Mouse (Mus musculus) right cerebral cortex, postnatal 14 days (tissue): Measurements from ENCODE around the gene Spen.

ENCODE experiments used
- DNase-seq: peaks from one replicate; pipeline ENCODE4 v3.0.0; 2022

Spen gene

DNA sequence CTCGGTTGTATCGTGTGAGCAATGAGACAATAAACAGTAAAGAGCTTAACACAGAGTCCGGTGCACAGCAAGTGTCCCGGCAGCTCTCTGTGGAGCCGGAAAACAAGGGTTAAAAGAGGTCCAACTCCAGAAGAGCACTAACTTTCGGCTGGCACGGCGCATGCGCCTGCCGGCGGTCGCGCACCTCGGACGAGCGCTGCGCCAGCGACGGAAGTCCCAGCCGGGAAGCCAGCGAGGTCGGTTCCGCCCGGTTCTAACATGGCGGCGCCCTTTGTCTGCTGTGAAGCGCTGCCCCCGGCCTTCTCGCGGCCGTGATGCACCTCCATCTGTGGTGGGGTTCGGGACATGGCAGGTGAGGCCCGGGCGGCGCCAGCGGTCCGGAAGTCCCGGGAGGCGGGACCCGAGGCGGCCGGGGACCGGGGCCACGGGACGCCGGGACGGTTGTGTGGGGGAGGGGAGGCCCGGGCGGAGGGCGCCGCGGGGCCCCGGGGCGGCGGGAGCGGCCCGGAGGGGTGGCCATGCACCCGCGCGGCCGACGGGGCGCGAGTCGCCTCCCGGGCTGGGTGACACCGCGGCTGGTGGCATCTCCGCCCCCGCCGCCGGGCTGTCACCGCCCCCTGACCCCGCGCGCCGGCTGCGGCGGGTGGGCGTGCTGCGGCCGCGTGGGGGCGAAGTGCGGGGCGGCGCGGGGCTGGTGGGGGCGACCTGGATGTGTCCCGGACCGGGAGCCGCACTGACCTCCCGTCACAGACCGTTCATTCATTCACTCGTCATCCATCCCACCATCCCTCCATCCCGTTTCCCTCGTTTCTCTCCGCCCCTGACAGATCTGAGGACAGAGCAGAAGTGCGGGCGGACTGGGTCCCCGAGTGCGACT lies 93.7 kb downstream of the Spen start, which contains the start of gene Zbtb17:
TSS of gene Zbtb17 (plus strand) at position 204 of the 877 bp plus-strand sequence.
- peak; percentile 87 for DNase-seq

DNA sequence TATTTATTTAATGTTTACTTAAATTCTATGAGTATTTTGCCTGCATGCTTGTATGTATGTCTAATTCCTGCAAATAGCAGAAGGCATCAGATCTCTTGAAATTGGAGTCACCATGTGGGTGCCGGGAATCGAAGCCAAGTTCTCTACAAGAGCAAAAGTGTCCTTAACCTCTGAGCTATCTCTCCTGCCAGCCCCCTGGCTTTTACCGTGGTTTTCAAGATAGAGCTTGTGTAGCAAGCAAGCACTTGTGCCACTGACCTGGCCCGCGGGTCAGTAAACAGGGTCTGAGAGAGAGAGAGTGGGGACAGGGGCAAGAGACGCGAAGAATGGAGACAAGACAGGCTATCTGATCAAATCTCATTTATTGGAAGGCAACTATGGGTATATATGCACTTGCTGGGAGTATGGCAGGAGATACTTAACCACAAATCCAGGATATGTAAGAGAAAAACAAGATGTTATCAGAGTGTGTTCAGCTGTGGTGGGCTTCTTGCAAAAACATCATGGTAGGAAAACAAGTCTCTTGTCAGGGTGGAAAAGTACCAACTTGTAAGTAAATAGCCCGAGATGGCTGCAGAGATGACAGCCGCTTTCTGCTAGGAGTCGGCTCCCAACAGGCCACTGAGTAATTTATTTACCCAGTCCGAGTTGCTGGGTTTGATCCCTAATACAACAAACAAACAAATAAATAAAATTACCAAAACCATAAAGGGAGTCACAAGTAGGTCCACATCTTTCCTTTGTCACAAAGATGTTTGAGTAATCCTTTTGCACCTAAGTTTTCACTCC lies 94.6 kb downstream of the Spen start:
- DNase-seq: no peak

DNA sequence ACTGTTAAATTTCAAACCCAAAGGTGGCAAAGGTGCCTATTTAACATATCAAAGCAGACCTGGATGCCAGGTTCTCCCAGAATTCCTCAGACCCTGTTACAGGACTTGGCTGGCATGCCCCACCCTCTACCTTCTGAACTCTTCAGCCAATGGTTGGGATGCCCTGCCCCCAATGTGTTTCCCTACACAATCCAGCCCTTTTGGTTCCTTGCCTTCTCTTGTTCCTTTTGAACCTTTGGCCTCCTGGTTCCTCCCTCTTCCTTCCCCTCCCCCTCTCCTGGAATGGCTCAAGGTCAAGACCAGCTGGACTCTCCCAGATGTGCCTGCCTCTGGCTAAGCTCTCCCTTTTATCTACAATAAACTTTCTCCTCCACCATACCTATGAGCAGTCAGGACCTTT lies 97.5 kb downstream of the Spen start:
- no peak for DNase-seq

DNA sequence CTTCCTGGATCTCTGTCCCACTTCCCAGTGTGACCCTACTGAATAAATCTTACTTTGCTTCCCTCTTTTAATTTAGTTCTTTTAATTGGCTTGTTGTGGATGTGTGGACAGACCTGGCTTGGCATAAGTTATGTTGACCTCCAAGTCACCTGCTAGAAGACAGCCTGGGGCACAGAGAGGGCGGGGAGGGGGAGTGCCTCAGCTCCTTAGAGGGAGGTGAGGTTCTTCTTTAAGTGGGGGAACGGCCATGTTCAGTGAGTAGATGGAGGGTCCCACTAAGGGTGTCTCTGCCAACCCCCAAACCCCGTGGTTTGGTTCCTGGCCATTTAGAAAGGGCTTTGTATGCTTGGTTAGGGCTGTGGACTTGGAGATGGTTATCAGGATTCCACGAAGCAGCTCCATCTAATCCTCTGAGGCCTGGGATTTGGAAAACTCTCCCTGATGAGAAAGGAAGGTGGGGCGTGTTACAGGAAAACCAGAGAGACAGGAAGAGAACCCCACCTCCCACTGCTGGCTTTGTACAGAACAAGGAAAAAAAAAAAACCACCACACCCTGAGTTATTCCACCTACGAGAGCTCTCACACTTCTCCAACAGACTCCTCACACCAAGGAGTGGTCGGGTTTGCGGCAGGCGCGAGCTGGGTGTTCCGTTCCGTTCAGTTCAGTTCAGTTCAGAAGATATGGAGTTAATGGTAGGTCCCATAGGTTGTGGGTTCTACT lies 99.2 kb downstream of the Spen start:
- DNase-seq: no peak

DNA sequence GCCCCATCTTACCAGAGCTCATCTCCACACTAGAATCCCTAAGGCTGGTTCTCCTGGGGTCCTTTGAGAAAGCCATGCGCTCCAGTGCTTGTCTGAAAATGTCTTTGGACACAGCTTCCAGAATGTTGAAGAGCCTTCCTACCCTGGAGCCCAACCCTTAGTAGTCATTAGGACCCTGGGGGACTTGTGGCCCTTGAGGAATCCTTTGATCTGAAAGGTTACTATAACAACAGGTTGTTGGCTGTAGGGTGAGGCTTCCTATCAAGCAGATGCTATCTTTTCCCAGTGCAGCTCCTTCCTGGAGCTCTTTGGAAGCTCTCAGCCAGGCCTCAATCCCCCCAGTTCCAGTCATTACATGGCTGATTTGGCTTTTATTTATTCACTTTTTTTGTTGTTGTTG lies 102.4 kb downstream of the Spen start, which contains the start of gene Srarp:
TSS of gene Srarp (minus strand) at position 132 of the 400 bp plus-strand sequence.
- DNase-seq: no peak

DNA sequence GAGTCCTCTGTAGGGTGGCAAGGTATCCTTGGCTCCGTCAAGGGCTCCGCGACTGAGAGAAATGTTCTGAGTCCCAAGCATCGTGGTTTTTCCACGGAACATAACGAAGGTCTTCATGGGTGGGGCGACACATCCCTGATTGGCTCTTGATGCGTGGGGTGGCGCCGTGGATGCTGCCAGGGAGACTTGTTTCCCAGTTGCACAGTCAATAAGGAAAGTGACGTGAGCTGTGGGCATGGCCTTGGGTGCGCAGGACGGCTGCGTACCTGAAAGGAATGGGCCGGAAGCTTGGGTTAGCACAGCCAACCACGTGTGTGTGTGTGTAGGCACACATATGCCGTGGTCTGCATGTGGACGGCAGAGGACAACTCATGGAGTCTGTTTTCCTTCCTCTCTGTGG lies 105.2 kb downstream of the Spen start:
- no peak for DNase-seq

DNA sequence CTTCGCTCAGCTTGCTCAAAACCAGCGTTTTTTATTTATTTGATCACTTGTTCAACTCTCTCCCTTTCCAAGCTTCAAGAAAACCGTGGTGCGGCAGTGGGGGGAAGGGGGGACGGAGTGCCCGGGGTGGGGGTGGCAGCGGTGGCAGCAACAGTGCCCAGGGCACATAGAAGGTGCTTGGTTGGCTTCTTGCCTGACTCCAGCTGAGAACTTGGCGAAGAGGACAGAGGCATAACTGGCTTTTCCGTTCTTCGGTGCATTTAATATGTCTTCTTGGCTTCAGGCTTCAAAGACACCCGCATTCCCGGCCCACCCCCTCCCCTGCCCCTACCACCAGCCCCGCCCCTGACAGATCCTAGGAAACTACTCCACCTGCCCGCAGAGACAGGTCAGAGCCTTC lies 105.7 kb downstream of the Spen start:
- no peak for DNase-seq

DNA sequence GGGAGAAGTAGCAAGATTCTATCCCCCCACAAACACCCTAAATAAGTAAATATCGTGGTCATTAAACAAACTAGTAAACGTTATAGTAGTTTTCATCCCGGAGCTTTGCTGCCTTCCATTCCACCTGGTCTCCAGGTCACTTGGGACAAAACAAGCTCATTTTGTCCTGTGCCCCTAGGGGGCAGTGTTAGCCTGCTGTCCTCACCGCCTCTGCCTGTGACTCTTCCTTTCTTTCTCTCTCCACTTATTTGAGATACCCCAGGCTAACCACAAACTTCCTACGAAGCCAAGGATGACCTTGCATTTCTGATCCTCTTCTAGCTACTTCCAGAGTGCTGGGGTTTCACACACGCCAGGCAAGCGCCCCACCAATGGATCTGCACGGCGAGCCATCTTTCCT lies 107.4 kb downstream of the Spen start:
- DNase-seq: peak; percentile 56

DNA sequence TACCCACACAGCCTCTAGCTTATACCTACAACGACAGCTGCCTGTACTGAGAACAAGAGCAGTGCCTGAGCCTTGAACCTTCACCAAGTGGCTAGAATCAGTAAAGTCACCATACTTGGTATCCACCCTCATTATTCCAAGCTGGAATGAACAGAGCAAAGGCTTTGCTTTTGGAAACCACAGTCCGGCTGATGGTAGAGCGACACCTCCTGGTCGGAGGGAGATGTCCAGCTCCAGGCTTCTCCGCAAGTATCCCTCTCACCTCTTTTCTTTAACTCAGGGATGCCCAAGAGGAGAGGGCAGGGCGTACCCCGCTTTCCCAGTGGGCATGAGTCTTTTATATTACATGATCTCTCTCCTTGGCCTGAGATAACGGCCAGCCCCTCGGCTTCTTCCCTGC lies 108.5 kb downstream of the Spen start:
- DNase-seq: no peak

DNA sequence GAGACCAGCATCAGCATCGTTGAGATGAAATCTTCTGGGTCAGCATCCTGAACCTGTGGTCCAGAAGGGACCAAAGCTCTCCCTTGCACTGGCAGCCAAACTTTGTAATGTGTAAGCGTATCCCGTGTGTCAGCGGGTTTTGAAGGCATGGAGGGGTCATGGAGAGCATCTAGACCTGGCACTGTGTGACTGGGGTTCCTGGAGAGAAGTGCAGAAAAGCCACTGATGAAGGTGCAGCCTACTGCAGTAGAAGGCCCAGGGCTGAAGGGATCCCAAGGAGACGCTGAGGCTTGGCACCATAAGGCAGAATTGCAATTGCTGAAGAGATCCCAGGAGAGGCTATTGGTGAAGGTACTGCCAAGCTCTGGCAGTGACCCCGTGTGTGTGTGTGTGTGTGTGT lies 109.0 kb downstream of the Spen start:
- no peak for DNase-seq

DNA sequence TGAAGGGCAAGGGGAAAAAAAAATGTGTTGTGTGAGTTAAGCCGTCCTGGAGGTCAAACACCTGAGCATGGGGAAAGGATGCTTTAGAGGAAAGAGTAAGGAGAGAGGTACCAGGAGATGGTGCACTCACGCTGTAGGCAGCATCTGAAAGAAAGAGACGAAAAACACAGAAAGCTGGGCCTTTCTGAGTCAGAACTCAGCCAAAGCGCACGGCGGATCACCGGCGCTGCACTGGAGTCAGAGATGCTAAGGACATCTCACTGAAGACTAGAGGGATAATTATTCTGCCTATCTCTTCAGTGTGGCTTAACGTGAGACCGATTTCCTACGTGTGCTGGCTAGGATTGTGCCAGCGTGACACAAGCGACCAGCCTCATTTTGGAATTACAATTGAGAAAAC lies 110.5 kb downstream of the Spen start:
- DNase-seq: no peak

DNA sequence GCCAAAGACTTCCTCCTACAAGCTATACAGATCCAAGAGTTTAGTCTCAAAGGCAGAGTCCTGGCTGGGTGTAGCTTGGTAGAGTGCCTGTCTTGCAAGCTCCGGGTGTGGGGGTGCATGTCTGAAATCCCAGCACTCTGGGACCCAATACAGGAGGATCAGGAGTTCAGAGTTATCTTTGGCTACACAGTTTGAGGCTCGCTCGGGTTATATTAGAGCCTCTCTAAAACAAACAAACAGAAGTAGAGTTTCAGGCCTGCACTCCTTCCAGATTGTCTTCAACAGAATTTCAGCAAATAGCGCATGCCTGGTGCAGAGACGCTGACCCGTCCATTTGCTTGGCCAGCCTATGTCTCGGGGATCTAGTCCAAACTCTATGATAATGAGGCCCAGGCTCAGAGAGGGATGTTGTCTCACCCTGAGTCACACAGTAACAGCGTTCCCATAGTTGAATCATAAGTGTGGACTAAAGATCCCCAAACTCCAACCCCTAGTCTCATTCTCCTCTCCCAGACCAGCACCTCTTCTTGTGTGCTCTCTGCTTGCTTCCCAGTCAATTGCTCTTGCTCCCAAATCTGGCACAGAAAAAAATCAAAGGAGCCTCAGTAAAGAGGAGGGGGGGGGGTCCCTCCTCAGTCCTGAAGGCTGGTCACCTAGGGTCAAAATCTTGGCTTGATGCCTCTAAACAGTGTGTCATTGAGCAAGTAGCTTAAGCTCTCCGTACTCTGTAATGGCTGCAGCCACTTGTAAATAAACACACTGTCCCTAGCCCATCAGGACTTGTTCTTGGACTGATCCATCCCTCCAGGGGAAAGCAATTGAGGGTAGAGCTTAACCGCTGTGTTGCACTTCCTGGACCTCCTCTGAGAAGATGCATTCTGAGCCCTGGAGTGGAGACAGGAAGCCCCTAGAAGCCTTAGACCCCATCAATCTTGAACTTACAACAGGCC lies 111.3 kb downstream of the Spen start:
- DNase-seq: no peak

DNA sequence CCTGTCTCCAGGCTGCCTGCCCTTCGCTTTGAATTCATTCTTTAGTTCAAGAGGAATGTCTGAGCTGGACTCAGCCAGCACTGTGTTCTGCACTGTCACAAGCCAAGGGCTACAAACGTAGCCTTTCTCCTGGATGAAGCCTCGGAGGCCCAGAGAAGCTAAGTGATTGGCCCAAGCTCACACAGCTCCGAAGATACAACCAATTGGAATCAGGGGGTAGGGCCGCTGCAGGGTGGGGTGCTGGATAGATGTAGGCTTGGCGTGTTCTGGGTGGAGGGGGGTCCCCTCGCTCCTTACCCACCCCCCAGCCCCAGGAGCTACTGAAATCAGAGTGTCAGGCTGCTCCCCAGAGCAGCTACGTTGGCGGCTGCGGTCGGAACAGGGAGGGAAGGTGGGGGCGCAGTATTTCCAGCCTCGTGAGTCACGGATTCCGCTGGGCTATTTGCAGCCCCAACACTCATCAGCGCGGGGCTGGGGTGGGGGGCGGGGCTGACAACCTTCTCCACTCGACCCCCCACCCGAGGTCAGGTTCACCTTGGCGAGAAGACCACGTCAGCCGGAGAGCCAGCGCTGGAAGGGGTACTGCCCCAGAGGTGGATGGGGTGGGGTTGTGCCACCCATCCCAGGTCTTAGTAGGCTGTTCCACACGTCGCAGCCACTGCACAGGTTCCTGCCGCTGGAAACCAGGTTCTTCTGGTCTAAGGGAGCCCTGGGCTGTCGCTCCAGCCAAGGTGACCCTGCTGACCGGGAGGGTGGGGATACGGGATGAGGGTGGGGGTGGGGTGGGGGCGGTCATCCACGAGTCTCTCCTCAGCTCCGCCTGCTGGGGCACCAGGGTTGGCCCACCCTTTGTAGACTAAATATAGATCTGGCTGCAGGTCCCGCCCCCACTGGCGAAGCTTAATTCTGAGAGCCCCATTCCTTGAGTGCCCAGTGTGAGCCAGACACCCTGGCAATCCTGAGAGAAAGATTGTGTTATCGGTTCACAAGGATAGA lies 112.6 kb downstream of the Spen start:
- peak; percentile 67 for DNase-seq

DNA sequence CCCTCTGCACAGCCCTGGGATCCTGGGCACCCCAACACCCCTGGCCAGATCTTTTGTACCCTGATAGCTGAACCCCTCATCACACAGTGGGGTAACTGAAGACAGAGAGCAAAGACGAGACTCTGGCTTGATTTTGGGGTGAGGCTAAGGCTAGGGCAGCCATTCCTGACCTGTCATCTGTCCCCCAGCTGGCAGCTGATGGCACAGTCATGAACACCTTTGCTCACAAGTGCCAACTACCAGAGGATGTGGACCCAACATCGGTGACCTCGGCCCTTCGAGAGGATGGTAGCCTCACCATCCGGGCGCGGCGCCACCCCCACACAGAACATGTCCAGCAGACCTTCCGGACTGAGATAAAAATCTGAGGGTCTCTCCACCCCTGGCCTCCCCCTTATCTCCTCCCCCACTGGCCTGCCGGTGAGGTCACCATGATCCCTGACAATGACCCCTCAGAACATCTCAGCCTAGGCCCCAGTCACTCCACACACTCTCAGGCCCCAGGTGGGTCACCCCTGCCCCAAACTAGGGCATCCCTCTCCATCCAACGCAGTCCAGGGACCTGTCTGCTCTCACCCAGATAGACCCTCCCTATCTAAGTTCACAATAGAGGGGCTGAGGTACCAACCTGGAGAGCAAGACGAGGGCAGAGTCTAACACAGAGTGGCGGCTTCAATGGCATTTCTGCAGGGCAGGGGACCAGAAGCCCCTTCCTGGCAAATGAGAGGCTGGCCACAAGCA lies 114.5 kb downstream of the Spen start:
- no peak for DNase-seq

DNA sequence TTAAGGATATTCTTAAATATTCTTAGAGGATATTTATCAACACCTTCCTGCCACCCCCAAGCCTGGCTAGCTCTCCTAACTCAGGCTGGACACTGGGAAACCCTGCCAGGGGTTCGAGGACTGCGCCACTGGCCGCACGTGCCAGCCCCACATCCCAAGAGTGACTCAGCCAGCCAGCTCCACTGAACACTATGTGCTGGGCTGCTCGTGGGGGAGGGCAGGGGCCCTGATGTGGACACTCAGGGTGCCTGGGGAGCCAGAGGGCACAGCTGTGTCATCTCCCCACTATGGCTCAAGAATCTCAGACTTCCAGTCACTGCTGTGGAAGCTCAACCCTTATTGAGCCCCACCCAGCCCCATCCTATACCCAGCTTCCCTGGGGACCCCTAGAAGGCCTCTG lies 115.1 kb downstream of the Spen start:
- no peak for DNase-seq

DNA sequence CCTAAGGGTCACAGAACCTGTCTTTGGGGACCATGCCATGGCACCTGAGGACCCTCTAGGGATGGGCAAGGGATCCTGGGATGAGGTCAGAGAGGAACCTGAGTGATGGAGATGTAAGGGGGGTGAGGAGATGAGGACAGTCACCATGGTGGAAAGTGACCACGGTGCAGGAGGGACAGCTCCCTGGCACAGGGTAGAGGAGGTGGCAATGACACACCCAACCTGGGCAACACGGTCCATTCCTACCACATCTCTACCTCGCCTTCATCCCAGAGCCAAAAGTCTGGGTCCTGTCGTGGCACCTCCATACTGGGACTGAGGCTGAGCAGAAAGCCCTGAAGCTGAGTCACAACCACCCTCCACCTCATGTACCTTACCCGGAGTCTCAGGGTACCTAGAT lies 115.6 kb downstream of the Spen start:
- no peak for DNase-seq

DNA sequence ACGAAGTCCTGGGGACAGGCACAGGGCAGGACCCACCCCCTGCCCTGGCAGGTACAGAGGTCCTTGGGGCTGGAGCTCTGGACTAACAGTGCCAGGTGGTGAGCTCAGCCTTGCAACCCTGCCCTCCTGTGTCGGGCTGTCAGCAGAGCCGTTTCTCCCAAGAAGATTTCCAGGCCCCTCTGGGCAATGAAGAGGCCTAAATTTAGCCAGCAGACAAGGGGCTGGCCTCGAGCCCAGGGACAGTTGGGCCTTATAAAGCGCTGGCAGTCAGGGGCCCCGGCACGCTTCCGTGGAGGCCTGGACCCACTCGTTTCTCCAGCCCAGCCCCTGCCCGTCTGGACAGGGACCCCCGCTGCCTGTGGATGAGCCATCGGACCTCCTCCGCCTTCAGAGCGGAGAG lies 117.0 kb downstream of the Spen start:
- no peak for DNase-seq

DNA sequence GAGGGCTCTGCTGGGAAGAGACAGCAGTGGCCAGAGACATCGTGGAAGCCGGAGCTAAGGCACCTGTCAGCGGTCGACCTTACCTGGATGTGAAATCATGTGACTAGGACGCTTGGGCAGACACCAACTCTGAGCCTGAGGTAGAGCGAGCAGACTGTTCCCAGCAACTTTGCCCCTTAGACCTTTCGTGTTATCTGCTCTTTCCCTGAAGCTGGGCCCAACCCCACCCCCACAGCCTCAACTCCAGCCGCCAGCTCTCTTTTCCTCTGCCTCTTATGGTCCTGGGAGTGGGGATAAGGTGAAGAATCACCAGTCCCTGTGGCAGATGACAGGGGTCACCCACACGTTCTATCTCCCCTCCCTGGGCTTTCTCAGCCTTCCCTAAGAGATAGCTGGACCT lies 117.5 kb downstream of the Spen start:
- DNase-seq: no peak

DNA sequence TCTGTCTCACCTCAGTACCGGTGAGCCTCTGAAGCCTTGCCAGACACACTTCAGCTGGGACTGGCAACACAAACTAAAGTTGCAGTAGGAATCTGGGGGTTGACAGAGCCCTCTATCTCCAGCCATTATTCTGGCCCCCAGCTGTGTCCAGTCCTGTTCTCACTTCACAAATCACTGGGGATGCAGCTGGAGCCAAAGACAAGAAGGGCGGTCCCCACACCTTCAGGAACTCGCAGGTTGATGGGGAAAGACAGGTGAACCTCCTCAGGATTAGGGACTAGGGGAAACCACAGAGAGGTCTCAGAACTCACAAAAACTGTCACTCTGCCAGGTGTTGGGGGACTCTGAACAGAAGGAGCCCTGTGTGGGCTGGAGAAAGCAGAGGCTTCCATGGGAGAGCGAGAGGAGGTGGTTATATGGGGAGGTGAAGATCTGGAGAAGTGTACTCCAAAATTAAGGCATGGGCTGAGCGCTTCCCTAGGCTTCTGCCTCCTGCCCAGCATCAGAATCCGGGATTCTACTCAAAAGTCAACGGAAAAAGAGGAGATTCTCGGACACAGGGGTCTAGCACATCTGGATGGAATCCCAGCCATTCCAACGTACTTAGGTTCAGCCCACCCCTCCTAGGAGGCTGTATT lies 118.1 kb downstream of the Spen start, which contains the start of gene Hspb7:
TSS of gene Hspb7 (plus strand) at position 588 of the 638 bp plus-strand sequence.
- no peak for DNase-seq
